Mouse (Mus musculus) cerebellum, adult 2 months (tissue): ENCODE data around the gene Frmd5. TPM values are rescaled to one million over a fixed set of nuclear protein-coding genes. Genes with fewer than 3 reads are reported as not detected.

ENCODE experiments used
- DNase-seq, 2 experiments: peaks; one replicate each; pipeline ENCODE4 v3.0.0; 2021
- H3K27ac ChIP-seq: fragments of 200-500 bp; 2 replicates; pipeline ENCODE4 v1.5.1; 2012; ENCODE audit warnings: low read length, control low read depth, inconsistent platforms; ENCODE audit not compliant: insufficient read depth
- H3K27me3 ChIP-seq: fragments of 200-500 bp; 2 replicates; pipeline ENCODE4 v1.6.1; 2012; ENCODE audit warnings: inconsistent platforms, mild to moderate bottlenecking, low read length, moderate library complexity; ENCODE audit not compliant: control insufficient read depth, insufficient read depth
- H3K4me1 ChIP-seq: fragments of 200-500 bp; 2 replicates; pipeline ENCODE4 v1.6.1; 2011; ENCODE audit warnings: low read length; ENCODE audit not compliant: control insufficient read depth, insufficient read depth
- H3K4me3 ChIP-seq: fragments of 200-500 bp; replicated peaks from 2 replicates; pipeline ENCODE3; 2011; ENCODE audit warnings: mild to moderate bottlenecking, low read depth, low read length, control low read depth; ENCODE audit not compliant: insufficient read depth
- CTCF ChIP-seq: fragments of 200-500 bp; IDR thresholded peaks from 2 replicates; pipeline ENCODE4 v1.5.1; 2011; ENCODE audit warnings: low read depth, mild to moderate bottlenecking, control low read depth, low read length, moderate library complexity, borderline replicate concordance; ENCODE audit not compliant: insufficient read depth
- POLR2A ChIP-seq: fragments of 200-500 bp; IDR thresholded peaks from 2 replicates; pipeline ENCODE4 v1.6.1; 2011; ENCODE audit warnings: low read length, control low read depth, borderline replicate concordance; ENCODE audit not compliant: insufficient read depth
- WGBS: fragments of 180-500 bp; shearing (Covaris S2); methylation state at CpG from one replicate; pipeline ENCODE4 v1.1.7; 2018; 5-methylcytosine and 5-hydroxymethylcytosine counted together
- polyA plus RNA-seq: library from polyadenylated mRNA; depleted of rRNA; stranded (reverse); fragments of >200 nt; gene quantifications from 2 replicates; pipeline ENCODE4 v1.2.3, GENCODE M21; 2012

Frmd5 gene
- polyA plus RNA-seq, 1 experiment: 55.8 TPM

DNA sequence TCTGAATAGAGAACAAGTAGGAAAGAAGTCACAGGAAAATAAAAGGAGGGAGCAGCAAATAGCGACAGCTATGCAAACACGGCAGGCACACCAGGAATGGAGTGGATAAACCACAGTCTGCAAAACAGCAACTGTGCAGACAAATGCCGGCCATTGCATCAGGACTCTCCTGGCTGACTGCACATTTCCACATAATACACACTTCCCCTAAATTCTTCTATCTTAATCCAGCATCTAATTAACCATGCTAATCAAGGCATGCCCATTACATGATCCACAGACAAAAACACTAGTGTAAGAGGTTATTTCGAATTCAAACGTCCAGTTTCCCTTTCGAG, 129.3 kb downstream of the Frmd5 start:
- WGBS: 72% methylated on average over 6 of the region's 6 CpGs
- Histone ChIP-seq H3K27ac (no peak overlapping the region), H3K4me3 (no peak overlapping the region), H3K27me3 (no peaks in the 10 kb centered on the region), H3K4me1 (peaks cover 7% of the 10 kb centered on the region; the same call in 1 of the 2 replicates)
- no peak for DNase-seq
- no peak for TF ChIP-seq CTCF
- TF ChIP-seq POLR2A: no peak

DNA sequence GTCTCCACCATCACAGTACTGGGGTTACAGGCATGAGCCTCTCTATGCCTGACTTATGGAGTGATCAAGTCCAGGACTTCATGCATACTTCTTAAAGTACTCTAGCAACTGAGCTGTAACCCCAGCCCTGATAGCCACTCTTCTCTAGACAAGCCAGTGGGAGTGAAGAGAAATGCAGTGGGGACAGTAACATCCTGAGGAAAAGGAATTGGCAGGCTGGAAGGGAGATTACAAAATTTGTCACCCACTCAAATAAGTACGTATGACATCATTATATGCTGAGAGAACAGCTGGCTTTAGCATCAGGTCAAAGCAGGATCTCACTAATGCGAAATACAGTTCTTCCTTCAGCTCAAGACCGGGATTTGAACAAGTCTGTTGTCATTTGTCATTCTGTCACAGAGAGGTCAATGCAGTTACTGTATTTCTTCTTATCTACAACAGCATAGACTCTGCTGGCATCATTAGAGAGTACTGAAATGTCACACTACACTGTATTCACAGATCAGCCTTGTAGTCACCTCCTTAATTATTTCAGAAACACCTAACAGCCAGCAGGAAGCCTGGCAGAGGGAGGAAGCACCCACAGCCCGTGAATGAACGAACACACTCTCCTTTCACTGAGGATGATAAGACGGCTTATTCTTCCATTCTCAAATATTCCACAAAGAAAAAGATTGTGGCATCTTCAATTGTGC, 129.8 kb downstream of the Frmd5 start:
- Histone ChIP-seq H3K27me3 (no peaks in the 10 kb centered on the region), H3K27ac (no peak overlapping the region), H3K4me1 (peaks cover 7% of the 10 kb centered on the region; the same call in 1 of the 2 replicates), H3K4me3 (no peak overlapping the region)
- 66% methylated on average over 6 of the region's 6 CpGs for WGBS
- TF ChIP-seq POLR2A: no peak
- no peak for TF ChIP-seq CTCF
- DNase-seq: no peak

DNA sequence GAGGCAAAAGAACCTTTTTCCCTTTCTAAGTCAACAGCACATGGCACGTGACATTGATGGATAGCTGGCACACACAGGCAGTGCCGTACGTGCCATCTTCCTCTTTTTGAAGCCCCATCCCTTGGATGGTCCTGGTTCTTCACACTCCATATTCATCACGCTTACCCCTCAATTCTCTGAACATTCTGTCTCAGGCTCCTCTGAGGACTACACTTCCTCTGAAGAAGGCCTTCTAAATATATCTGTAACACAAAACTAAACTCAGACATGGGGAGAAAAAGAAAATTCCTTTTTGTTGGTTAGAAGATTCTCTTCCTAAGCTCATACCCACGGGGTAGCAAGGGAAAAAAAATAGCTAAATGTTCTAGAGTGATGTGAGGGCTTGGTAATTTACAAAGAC, 131.0 kb downstream of the Frmd5 start:
- no peaks in the 10 kb centered on the region for H3K27me3 ChIP-seq
- DNase-seq: no peak
- WGBS: 90% methylated on average over 5 of the region's 5 CpGs
- no peak overlapping the region for H3K27ac ChIP-seq
- peaks cover 7% of the 10 kb centered on the region; the same call in 1 of the 2 replicates for H3K4me1 ChIP-seq
- no peak overlapping the region for H3K4me3 ChIP-seq
- TF ChIP-seq POLR2A (no peak), CTCF (no peak)

DNA sequence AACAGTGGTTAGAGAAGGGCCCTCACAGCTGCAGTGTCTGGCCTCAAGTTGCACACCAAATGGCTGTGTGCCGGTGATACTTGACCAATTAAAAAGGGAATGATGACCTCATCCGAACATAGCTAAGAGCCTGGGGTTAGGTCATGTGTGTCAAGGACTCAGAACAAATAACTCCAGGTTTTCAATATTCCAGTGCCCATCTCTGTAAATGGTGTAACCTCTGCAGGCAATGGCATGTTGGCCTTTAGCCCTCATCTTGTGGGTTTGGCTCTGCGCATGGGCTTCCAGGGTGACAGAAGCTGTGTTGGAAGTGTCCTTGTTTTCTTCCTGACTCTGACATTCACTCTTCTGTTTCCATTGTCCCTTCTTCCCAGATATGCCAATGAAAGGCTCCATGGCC, 131.8 kb downstream of the Frmd5 start:
- no peak for DNase-seq
- Histone ChIP-seq H3K4me3 (no peak overlapping the region), H3K27ac (no peak overlapping the region), H3K4me1 (peaks cover 7% of the 10 kb centered on the region; the same call in 1 of the 2 replicates), H3K27me3 (no peaks in the 10 kb centered on the region)
- TF ChIP-seq POLR2A (no peak), CTCF (no peak)
- 89% methylated on average over 3 of the region's 3 CpGs for WGBS

DNA sequence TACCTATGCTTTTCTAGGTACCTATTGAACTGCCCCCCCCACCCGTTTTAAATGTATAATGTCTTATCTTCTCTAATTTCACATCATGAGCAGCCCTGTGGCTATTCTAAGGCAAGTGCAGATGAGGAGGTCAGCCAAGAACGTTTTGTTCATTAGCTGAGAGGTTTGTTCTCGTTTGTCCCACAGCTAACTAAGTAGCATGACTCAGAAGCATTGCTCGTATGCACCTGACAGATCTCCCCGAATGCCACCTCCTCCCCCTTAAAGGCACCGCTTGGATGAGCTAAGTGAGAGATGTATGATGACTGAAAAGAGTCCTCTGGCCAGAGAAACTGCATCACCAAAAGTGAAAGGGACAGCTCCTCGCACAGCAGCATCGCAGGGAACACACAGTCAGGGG, 132.7 kb downstream of the Frmd5 start:
- H3K27me3 ChIP-seq: no peaks in the 10 kb centered on the region
- DNase-seq: peak in 1 of 2 experiments; percentile 51
- H3K27ac ChIP-seq: no peak overlapping the region
- TF ChIP-seq POLR2A (no peak), CTCF (no peak)
- H3K4me1 ChIP-seq: peaks cover 7% of the 10 kb centered on the region; the same call in 1 of the 2 replicates
- peak overlapping the region; percentile 43 for H3K4me3 ChIP-seq
- 23% methylated on average over 8 of the region's 8 CpGs for WGBS

DNA sequence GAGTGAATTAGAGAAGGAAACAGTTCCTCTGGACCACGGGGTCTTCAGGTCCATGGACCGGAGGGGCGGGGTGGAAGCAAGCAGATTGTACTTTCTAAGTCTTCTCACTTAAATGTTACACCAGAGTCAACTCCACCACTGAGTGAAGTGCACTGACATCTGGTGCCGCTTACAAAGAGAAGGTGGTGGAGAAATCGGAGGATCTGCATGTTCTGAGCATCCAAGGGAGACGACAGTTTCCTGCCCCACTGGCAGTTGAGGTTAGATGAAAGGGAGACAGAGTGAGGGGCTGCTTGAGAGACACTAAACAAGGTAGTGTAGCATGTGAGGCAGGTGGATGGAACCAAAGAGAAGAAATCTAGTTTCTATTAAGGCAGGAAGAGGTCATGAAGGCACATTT, 137.0 kb downstream of the Frmd5 start:
- Histone ChIP-seq H3K27me3 (no peaks in the 10 kb centered on the region), H3K27ac (no peak overlapping the region), H3K4me1 (peaks cover 9% of the 10 kb centered on the region), H3K4me3 (no peak overlapping the region)
- 93% methylated on average over 6 of the region's 6 CpGs for WGBS
- DNase-seq: no peak
- TF ChIP-seq POLR2A: no peak

DNA sequence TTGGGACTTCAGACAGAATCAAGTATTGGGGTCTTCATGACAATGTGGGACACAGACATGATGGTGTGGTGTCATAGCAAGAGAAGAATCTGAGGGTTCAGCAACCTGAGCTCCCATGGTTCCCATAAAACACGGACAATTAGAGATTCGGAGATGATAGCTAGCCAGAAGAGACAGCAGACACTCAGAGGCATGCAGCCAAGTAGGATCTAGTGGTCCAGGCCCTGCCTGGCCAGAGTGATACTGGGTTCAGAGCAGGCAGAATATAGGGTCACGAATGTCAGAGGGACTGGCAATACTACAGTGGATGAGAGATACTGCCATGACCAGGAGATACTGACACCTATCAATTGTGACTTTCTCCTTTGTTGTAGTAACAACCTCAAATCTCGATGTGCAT, 138.6 kb downstream of the Frmd5 start:
- Histone ChIP-seq H3K27ac (no peak overlapping the region), H3K4me3 (no peak overlapping the region), H3K4me1 (peaks cover 6% of the 10 kb centered on the region), H3K27me3 (no peaks in the 10 kb centered on the region)
- TF ChIP-seq POLR2A (no peak), CTCF (no peak)
- 39% methylated on average over 4 of the region's 4 CpGs for WGBS
- peak; percentile 39 to 50 for DNase-seq

DNA sequence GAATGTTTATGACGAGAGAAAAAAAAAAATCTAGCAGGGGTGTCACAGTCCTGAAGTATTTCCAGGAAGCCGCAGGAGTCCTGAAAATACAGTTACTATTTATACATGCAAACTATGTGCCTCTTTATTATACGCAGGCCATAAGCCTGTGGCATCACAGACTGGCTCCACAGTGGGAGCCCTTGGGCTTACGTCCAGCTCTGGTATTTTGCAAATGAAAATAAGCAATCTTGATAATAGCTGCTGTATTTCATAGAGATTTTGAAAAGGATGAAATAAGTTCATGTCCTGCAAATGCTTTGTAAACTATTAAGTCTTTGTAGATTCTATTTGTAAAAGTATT, 145.8 kb downstream of the Frmd5 start:
- Histone ChIP-seq H3K27ac (no peak overlapping the region), H3K4me3 (no peak overlapping the region), H3K4me1 (peaks cover 16% of the 10 kb centered on the region; the same call in 1 of the 2 replicates), H3K27me3 (no peaks in the 10 kb centered on the region)
- 4% methylated on average over 4 of the region's 4 CpGs for WGBS
- no peak for TF ChIP-seq CTCF
- TF ChIP-seq POLR2A: no peak
- DNase-seq: peak; percentile 81 to 90
